Mouse (Mus musculus): ENCODE measurements around the gene Gnmt. TPM values are rescaled to one million over a fixed set of nuclear protein-coding genes. Genes with fewer than 3 reads are reported as not detected.
A peak's percentile ranks its signal among the peaks of the same experiment; 100 is the strongest.

The Gnmt gene
- 2.0 and 2.1 TPM in 2 replicates for polyA plus RNA-seq (2015; fragmentation: Nextera tagmentation; extraction: Ambion mirVana)

- Histone ChIP-seq H3K9ac (no peak within 1 kb of the TSS), H3K4me3 (replicated peaks) (peak within 1 kb of the TSS; percentile 28), H3K4me2 (replicated peaks) (peak within 1 kb of the TSS; percentile 47), H3K27me3 (peaks cover 6% of the 10 kb centered on the region; the same call in 1 of the 2 replicates), H3K4me1 (peaks cover 9% of the 10 kb centered on the region), H3K9me3 (replicated peaks) (no peaks in the 10 kb centered on the region), H3K36me3 (peaks cover 25% of the 10 kb centered on the region), H3K27ac (replicated peaks) (no peak within 1 kb of the TSS)
- ATAC-seq (ENCODE audit: insufficient number of reproducible peaks, low FRiP score, low TSS enrichment, low read depth), result peak; percentile 15; the same call in 1 of the 2 replicates
- WGBS, result 12% methylated on average over 24 of the region's 24 CpGs
These were observed at the start of gene Gnmt for GRCm38 (mm10) chr17:46728904-46729318. TSS of gene Gnmt (minus strand) at chr17:46729168.

- H3K9me3 ChIP-seq (replicated peaks), result no peaks in the 10 kb centered on the region
- H3K27me3 ChIP-seq, result no peaks in the 10 kb centered on the region
- ATAC-seq (ENCODE audit: insufficient number of reproducible peaks, low FRiP score, low TSS enrichment, low read depth), result no peak
- peaks cover 13% of the 10 kb centered on the region for H3K4me1 ChIP-seq
- no peak overlapping the region for H3K4me2 ChIP-seq (replicated peaks)
- no peak overlapping the region for H3K27ac ChIP-seq (replicated peaks)
- peaks cover 66% of the 10 kb centered on the region for H3K36me3 ChIP-seq
- H3K4me3 ChIP-seq (replicated peaks), result no peak overlapping the region
- WGBS, result 83% methylated on average over 3 of the region's 3 CpGs
- no peak overlapping the region for H3K9ac ChIP-seq
These were observed 47.1 kb upstream of the Gnmt start for GRCm38 (mm10) chr17:46776087-46776486.

DNA sequence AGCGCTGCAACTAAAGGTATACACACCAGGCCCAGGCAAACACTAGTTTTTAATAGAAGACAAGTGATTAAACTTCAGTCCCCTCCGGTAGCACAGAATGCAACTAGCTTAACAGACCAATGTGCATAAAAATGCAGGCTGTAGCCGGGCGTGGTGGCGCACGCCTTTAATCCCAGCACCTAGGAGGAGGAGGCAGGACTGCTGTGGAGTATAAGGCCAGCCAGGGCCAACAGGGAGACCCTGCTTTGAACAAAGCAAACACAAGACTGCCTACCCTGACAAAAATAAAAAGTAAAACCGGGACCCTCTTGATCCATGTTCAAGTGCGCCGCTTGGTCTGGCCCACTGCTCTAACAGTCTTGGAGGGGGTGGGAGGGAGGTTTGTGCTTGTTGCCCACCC, 46.1 kb upstream of the Gnmt start:
- H3K27ac ChIP-seq (replicated peaks), result no peak overlapping the region
- ATAC-seq (ENCODE audit: insufficient number of reproducible peaks, low FRiP score, low TSS enrichment, low read depth), result no peak
- 87% methylated on average over 9 of the region's 9 CpGs for WGBS

DNA sequence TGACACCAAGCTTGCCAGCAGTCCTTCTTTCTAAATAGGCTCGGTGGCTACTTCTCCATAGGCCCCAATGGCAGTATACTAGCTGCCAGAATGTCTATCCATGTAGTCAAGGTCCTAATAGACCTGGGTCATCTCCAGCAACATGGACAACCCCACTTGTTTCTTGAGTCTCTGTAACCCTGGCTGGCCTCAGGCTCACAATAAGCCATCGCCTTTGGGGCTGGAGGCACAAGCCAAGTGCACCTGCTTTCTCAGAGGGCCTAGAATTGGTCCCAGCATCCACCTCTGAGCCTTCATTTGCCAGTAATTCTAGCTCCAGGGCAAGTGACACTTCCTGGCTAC, 45.1 kb upstream of the Gnmt start:
- Histone ChIP-seq H3K9me3 (replicated peaks) (no peaks in the 10 kb centered on the region), H3K4me2 (replicated peaks) (peak overlapping the region; percentile 80), H3K4me3 (replicated peaks) (peak overlapping the region; percentile 98), H3K36me3 (peaks cover 50% of the 10 kb centered on the region), H3K4me1 (peaks cover 12% of the 10 kb centered on the region), H3K27me3 (no peaks in the 10 kb centered on the region), H3K27ac (replicated peaks) (peak overlapping the region; percentile 22; the same call in 1 of the 2 replicates), H3K9ac (no peak overlapping the region)
- no peak for ATAC-seq (ENCODE audit: insufficient number of reproducible peaks, low FRiP score, low TSS enrichment, low read depth)
- 40% methylated on average over 2 of the region's 2 CpGs for WGBS

More for the DNA sequence above, 46.1 kb upstream of the Gnmt start:
- H3K27me3 ChIP-seq, result no peaks in the 10 kb centered on the region
- H3K4me3 ChIP-seq (replicated peaks), result no peak overlapping the region
- H3K9ac ChIP-seq, result no peak overlapping the region
- H3K4me1 ChIP-seq, result peaks cover 12% of the 10 kb centered on the region
- no peak overlapping the region for H3K4me2 ChIP-seq (replicated peaks)
- peaks cover 59% of the 10 kb centered on the region for H3K36me3 ChIP-seq
- H3K9me3 ChIP-seq (replicated peaks), result no peaks in the 10 kb centered on the region

- peak; percentile 6; the same call in 1 of the 2 replicates for ATAC-seq (ENCODE audit: insufficient number of reproducible peaks, low FRiP score, low TSS enrichment, low read depth)
- peaks cover 12% of the 10 kb centered on the region for H3K4me1 ChIP-seq
- no peaks in the 10 kb centered on the region for H3K27me3 ChIP-seq
- peak overlapping the region; percentile 98 for H3K4me3 ChIP-seq (replicated peaks)
- H3K9me3 ChIP-seq (replicated peaks), result no peaks in the 10 kb centered on the region
- H3K4me2 ChIP-seq (replicated peaks), result peak overlapping the region; percentile 80
- H3K36me3 ChIP-seq, result peaks cover 44% of the 10 kb centered on the region
- WGBS, result 7% methylated on average over 20 of the region's 20 CpGs
- peak overlapping the region; percentile 91 for H3K27ac ChIP-seq (replicated peaks)
- peak overlapping the region; percentile 93 for H3K9ac ChIP-seq
These were observed 44.5 kb upstream of the Gnmt start for GRCm38 (mm10) chr17:46773278-46774130.

DNA sequence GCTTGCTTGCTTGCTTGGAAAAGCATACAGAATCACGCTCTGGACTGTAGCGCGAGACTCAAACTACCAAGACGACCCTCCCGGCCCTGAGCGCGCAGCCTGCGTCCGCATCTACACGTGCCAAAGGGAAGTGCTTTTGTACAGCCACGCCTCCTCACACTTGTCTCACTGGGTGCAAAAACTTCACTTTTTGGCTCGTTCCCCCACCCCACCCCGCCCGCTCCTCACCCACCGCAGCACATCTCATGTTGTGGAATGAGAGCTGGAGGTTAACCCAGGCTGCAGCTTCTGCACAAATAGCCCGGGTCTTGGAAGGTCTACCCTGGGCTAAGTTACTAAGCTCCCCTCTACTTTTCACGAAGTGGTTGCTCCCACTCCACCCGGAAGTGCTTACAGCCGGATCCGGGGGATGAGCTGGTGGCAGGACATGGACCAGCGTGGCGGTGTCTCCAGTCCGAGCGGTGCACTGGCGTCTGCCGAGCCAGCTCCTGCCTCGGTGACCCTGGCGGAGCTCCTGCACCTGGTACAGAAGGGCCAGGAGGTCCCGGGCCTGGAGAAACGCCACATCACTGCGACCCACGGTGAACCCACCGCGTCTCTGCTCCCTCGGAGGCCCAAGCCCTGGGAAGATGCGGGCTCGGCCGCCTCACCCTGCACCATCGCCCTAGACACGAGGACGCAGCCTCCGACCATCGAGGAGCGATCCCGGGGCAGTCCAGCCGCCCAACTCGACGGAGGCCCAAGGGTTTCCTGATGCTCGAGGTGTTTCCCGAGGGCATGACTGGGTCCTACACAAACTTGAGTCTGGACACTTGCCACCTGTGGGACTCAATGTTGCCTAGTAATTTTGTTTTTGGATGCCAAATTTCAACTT, 43.7 kb upstream of the Gnmt start, which contains the start of gene 2310039H08Rik:
Gene 2310039H08Rik (plus strand): TSS at position 232 of the 874 bp plus-strand sequence.
- peak within 1 kb of the TSS; percentile 98 for H3K4me3 ChIP-seq (replicated peaks)
- H3K9ac ChIP-seq, result peak within 1 kb of the TSS; percentile 93
- H3K36me3 ChIP-seq, result peaks cover 35% of the 10 kb centered on the region
- under 1% methylated on average over 50 of the region's 50 CpGs for WGBS
- peak; percentile 89 for ATAC-seq (ENCODE audit: insufficient number of reproducible peaks, low FRiP score, low TSS enrichment, low read depth)
- no peaks in the 10 kb centered on the region for H3K27me3 ChIP-seq
- H3K4me2 ChIP-seq (replicated peaks), result peak within 1 kb of the TSS; percentile 80
- H3K9me3 ChIP-seq (replicated peaks), result no peaks in the 10 kb centered on the region
- peak within 1 kb of the TSS; percentile 91 for H3K27ac ChIP-seq (replicated peaks)
- peaks cover 12% of the 10 kb centered on the region for H3K4me1 ChIP-seq

DNA sequence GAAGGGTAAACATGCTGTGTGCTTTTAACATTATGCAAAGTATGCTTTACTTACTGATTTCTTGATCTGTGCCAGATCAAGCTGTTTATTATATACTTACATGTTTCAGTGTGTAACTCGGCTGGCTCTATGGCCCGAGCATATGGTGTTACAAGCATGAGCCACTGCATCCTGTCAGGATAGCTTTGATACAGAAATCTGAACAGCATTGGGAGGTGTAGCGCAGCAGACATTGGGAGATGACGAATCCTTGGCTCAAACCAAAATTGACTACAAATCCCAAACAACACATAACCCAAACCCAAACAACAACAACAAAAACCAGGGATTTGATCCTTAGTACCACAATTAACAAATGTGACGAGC, 43.1 kb upstream of the Gnmt start:
- Histone ChIP-seq H3K4me1 (peaks cover 12% of the 10 kb centered on the region), H3K4me3 (replicated peaks) (peak overlapping the region; percentile 98), H3K27ac (replicated peaks) (peak overlapping the region; percentile 91), H3K36me3 (peaks cover 29% of the 10 kb centered on the region), H3K27me3 (no peaks in the 10 kb centered on the region), H3K4me2 (replicated peaks) (peak overlapping the region; percentile 80), H3K9ac (peak overlapping the region; percentile 33), H3K9me3 (replicated peaks) (no peaks in the 10 kb centered on the region)
- 2% methylated on average over 5 of the region's 5 CpGs for WGBS
- ATAC-seq (ENCODE audit: insufficient number of reproducible peaks, low FRiP score, low TSS enrichment, low read depth), result no peak

GRCm38 (mm10) chr17:46771616-46772015, 42.6 kb upstream of the Gnmt start:
- WGBS, result 63% methylated on average over 17 of the region's 17 CpGs
- Histone ChIP-seq H3K9ac (peak overlapping the region; percentile 33; the same call in 1 of the 2 replicates), H3K4me3 (replicated peaks) (peak overlapping the region; percentile 98), H3K9me3 (replicated peaks) (no peaks in the 10 kb centered on the region), H3K27ac (replicated peaks) (peak overlapping the region; percentile 91), H3K4me2 (replicated peaks) (peak overlapping the region; percentile 80), H3K27me3 (no peaks in the 10 kb centered on the region), H3K36me3 (peaks cover 26% of the 10 kb centered on the region), H3K4me1 (peaks cover 12% of the 10 kb centered on the region)
- ATAC-seq (ENCODE audit: insufficient number of reproducible peaks, low FRiP score, low TSS enrichment, low read depth), result no peak

- no peak for ATAC-seq (ENCODE audit: insufficient number of reproducible peaks, low FRiP score, low TSS enrichment, low read depth)
- H3K9ac ChIP-seq, result no peak overlapping the region
- H3K36me3 ChIP-seq, result peaks cover 20% of the 10 kb centered on the region
- no peak overlapping the region for H3K27ac ChIP-seq (replicated peaks)
- 78% methylated on average over 4 of the region's 4 CpGs for WGBS
- no peaks in the 10 kb centered on the region for H3K9me3 ChIP-seq (replicated peaks)
- H3K4me1 ChIP-seq, result peaks cover 12% of the 10 kb centered on the region
- no peak overlapping the region for H3K4me2 ChIP-seq (replicated peaks)
- H3K27me3 ChIP-seq, result no peaks in the 10 kb centered on the region
- no peak overlapping the region for H3K4me3 ChIP-seq (replicated peaks)
These were observed 42.1 kb upstream of the Gnmt start for GRCm38 (mm10) chr17:46771025-46771424.

- no peak overlapping the region for H3K9ac ChIP-seq
- H3K27me3 ChIP-seq, result no peaks in the 10 kb centered on the region
- no peak overlapping the region for H3K4me3 ChIP-seq (replicated peaks)
- ATAC-seq (ENCODE audit: insufficient number of reproducible peaks, low FRiP score, low TSS enrichment, low read depth), result no peak
- no peaks in the 10 kb centered on the region for H3K9me3 ChIP-seq (replicated peaks)
- H3K4me1 ChIP-seq, result peaks cover 12% of the 10 kb centered on the region
- H3K36me3 ChIP-seq, result peaks cover 16% of the 10 kb centered on the region
- H3K27ac ChIP-seq (replicated peaks), result no peak overlapping the region
- no peak overlapping the region for H3K4me2 ChIP-seq (replicated peaks)
- 88% methylated on average over 11 of the region's 11 CpGs for WGBS
These were observed 41.6 kb upstream of the Gnmt start for GRCm38 (mm10) chr17:46770546-46770945.

GRCm38 (mm10) chr17:46767868-46768267, 38.9 kb upstream of the Gnmt start:
- no peak for ATAC-seq (ENCODE audit: insufficient number of reproducible peaks, low FRiP score, low TSS enrichment, low read depth)
- H3K36me3 ChIP-seq, result no peaks in the 10 kb centered on the region
- no peaks in the 10 kb centered on the region for H3K9me3 ChIP-seq (replicated peaks)
- no peak overlapping the region for H3K4me2 ChIP-seq (replicated peaks)
- no peak overlapping the region for H3K9ac ChIP-seq
- H3K27ac ChIP-seq (replicated peaks), result no peak overlapping the region
- peaks cover 4% of the 10 kb centered on the region for H3K4me1 ChIP-seq
- no peak overlapping the region for H3K4me3 ChIP-seq (replicated peaks)
- no peaks in the 10 kb centered on the region for H3K27me3 ChIP-seq
- 45% methylated on average over 8 of the region's 8 CpGs for WGBS
